Mouse (Mus musculus) testis, adult 2 months (tissue): ENCODE data around the gene Hpse.

Experiments
- CTCF ChIP-seq: fragments of 200-500 bp; IDR thresholded peaks from 2 replicates; pipeline ENCODE4 v1.5.1; 2012; ENCODE audit warnings: low read depth, mild to moderate bottlenecking, inconsistent platforms, low read length, moderate library complexity; ENCODE audit not compliant: control insufficient read depth, insufficient read depth, insufficient replicate concordance
- POLR2A ChIP-seq: fragments of 200-500 bp; IDR thresholded peaks from 2 replicates; pipeline ENCODE4 v1.6.1; 2012; ENCODE audit warnings: low read depth, mild to moderate bottlenecking, inconsistent platforms, low read length, moderate library complexity; ENCODE audit not compliant: control insufficient read depth

- no peak for TF ChIP-seq CTCF
- no peak for TF ChIP-seq POLR2A
Measured at GRCm38 (mm10) chr5:100702325-100702724, 17.2 kb downstream of the Hpse start.
